8 mouse cellular contexts compared by ENCODE assay signal in genomic region chr2:112367726-112368673, GRCm38 (mm10). TPM values are rescaled to one million over a fixed set of nuclear protein-coding genes. Genes with fewer than 3 reads are reported as not detected.
A peak's percentile ranks its signal among the peaks of the same experiment; 100 is the strongest.
DNase-seq lines count a peak whose midpoint lies in the region; ATAC-seq and TF ChIP-seq lines count a peak whose summit lies in the region.

Gene Emc4, minus strand, starts transcription at chr2:112368027.

- intact Hi-C loops in gastrocnemius, adult 2 months (cut with DNase I), result loop anchor here (5.0 kb wide), 1 partner anchor 101 kb away; the partner anchor contains the start of genes Gm21985 and Slc12a6
- intact Hi-C loops in left cerebral cortex, adult 2 months (cut with DNase I), result loop anchor here (5.0 kb wide), 1 partner anchor 106 kb away; the partner anchor contains the start of gene Nop10

- H3K36me3 ChIP-seq in hindbrain, postnatal 0 days (ENCODE audit: insufficient read depth, low read length), result peaks cover 11% of the 10 kb centered on the region

- WGBS in hindbrain, postnatal 0 days, result 2% methylated on average over 46 of the region's 46 CpGs

- peaks cover 8% of the 10 kb centered on the region; the same call in 1 of the 2 replicates for H3K4me1 ChIP-seq in hindbrain, postnatal 0 days (ENCODE audit: insufficient read depth, low read length)

- H3K4me3 ChIP-seq in gastrocnemius, adult 2 months, result peak within 1 kb of the TSS; percentile 85
- H3K4me3 ChIP-seq in hindbrain, postnatal 0 days (ENCODE audit: low read length), result peak within 1 kb of the TSS; percentile 70
- H3K4me3 ChIP-seq in left cerebral cortex, adult 2 months, result peak within 1 kb of the TSS; percentile 90

- peak within 1 kb of the TSS; percentile 88 for H3K4me2 ChIP-seq in hindbrain, postnatal 0 days (ENCODE audit: low read depth, low read length)

- H3K9ac ChIP-seq in hindbrain, postnatal 0 days (replicated peaks; ENCODE audit: low read length), result peak within 1 kb of the TSS; percentile 72

- peak; percentile 86 for DNase-seq in WW6 (ENCODE audit: low read depth, low spot score)
- DNase-seq in cerebellum, postnatal 4 days (ENCODE audit: low spot score in 2 of 2), result peak; percentile 78 to 90
- DNase-seq in gastrocnemius, adult 2 months, result peak; percentile 93
- peak; percentile 97 for DNase-seq in hindbrain, postnatal 0 days (ENCODE audit: low spot score)
- DNase-seq in left cerebral cortex, adult 2 months (ENCODE audit: extremely low spot score in 1 of 2, low spot score in 2 of 2), result peak; percentile 91 to 92
- peak; percentile 97 for DNase-seq in right cerebral cortex, adult 2 months (ENCODE audit: low spot score in 2 of 2)
- DNase-seq in urinary bladder, postnatal 14 days (ENCODE audit: low spot score), result peak; percentile 94

- H3K27me3 ChIP-seq in hindbrain, postnatal 0 days (ENCODE audit: insufficient read depth, low read length), result no peaks in the 10 kb centered on the region

- peak within 1 kb of the TSS; percentile 95 for H3K27ac ChIP-seq in gastrocnemius, adult 2 months
- peak within 1 kb of the TSS; percentile 89 for H3K27ac ChIP-seq in hindbrain, postnatal 0 days
- peak within 1 kb of the TSS; percentile 96 for H3K27ac ChIP-seq in left cerebral cortex, adult 2 months

- no peaks in the 10 kb centered on the region for H3K9me3 ChIP-seq in hindbrain, postnatal 0 days (ENCODE audit: low read length)

- TF ChIP-seq CTCF in gastrocnemius, adult 2 months (IDR thresholded peaks at IDR 0.05), result no peak
- peak; percentile 21 for TF ChIP-seq CTCF in hindbrain, postnatal 0 days (IDR thresholded peaks at IDR 0.05; ENCODE audit: low read depth)
- TF ChIP-seq CTCF in left cerebral cortex, adult 2 months (IDR thresholded peaks at IDR 0.05), result no peak; the same call in 1 of the 2 replicates

- ATAC-seq in hindbrain, postnatal 0 days, result peak; percentile 93
- ATAC-seq in megakaryocyte, adult 5-6 weeks (ENCODE audit: poor library complexity, severe bottlenecking), result peak; percentile 95

RNA-seq across cellular contexts. Expression of gene Emc4, which starts in this region (rescaled TPM):
- 10 to 100 TPM; 68.4 to 75.8 TPM for total RNA-seq in gastrocnemius, adult 2 months (2021)
- total RNA-seq in hindbrain, postnatal 0 days (2014; rRNA removed), result 123 and 151 TPM in 2 replicates
- 239 and 246 TPM in 2 replicates for polyA plus RNA-seq in hindbrain, postnatal 0 days (2015; fragmentation: Nextera tagmentation; extraction: Ambion mirVana)
- 100 to 1,000 TPM; 142 to 147 TPM for total RNA-seq in left cerebral cortex, adult 2 months (2021)
- 60.0 and 65.6 TPM in 2 replicates for total RNA-seq in megakaryocyte, adult 5-6 weeks (2015)
- 39.5 and 39.9 TPM in 2 replicates for total RNA-seq in megakaryocyte, adult 5-6 weeks (2017)

Comparison
In these comparisons a context has a peak if more than half of its experiments do, and no peak if none do; other contexts are left out.
1. Peak in every context shown above with its lines: DNase-seq, ATAC-seq, H3K4me3 ChIP-seq and H3K27ac ChIP-seq.